Mouse (Mus musculus): ENCODE data around the gene Prh1.
"Not testable (repeated sequence)": the region's sequence is repeated elsewhere in the genome, so short reads cannot be mapped to it uniquely, and the experiment has no call there.

Prh1 gene

DNA sequence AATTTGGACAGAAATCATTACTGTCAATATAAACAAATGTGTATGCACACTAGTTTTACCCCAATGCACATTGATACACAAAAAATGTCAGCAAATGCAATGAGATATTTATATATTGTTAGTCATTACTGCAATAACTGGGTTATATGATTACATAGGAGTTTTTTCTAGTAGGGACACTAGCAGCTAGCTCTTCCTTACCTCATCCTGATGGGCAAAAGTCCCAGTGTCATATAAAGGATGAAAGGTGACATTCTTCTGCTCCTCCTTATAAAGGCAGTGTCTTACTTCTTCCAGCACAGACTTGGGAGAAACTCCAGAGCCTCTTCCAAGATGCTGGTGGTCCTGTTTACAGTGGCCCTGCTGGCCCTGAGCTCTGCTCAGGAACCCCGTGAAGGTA lies at the start of gene Prh1:
TSS of gene Prh1 (plus strand) at position 301 of the 400 bp plus-strand sequence.
- not testable (repeated sequence) for DNase-seq (ENCODE audit: low read depth, low spot score)

DNA sequence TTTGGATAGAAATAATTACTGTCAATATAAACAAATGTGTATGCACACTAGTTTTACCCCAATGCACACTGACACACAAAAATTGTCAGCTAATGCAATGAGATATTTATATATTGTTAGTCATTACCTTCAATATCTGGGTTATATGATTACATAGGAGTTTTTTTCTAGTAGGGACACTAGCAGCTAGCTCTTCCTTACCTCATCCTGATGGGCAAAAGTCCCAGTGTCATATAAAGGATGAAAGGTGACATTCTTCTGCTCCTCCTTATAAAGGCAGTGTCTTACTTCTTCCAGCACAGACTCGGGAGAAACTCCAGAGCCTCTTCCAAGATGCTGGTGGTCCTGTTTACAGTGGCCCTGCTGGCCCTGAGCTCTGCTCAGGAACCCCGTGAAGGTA lies 26.0 kb downstream of the Prh1 start, which contains the start of gene Prp2:
TSS of gene Prp2 (plus strand) at position 301 of the 400 bp plus-strand sequence.
- not testable (repeated sequence) for DNase-seq (ENCODE audit: low read depth, low spot score)

Measured in retina, postnatal 7 days (tissue).